Mouse (Mus musculus) kidney, postnatal 14 days (tissue): Measurements from ENCODE around the gene Scel.

ENCODE experiments used
- DNase-seq: peaks from one replicate; pipeline ENCODE4 v3.0.0; 2022; ENCODE audit warnings: mixed read lengths

Gene Scel

GRCm38 (mm10) chr14:103575854-103576253 lies 62.7 kb downstream of the Scel start:
- no peak for DNase-seq

GRCm38 (mm10) chr14:103577011-103577410 lies 63.9 kb downstream of the Scel start:
- no peak for DNase-seq

DNA sequence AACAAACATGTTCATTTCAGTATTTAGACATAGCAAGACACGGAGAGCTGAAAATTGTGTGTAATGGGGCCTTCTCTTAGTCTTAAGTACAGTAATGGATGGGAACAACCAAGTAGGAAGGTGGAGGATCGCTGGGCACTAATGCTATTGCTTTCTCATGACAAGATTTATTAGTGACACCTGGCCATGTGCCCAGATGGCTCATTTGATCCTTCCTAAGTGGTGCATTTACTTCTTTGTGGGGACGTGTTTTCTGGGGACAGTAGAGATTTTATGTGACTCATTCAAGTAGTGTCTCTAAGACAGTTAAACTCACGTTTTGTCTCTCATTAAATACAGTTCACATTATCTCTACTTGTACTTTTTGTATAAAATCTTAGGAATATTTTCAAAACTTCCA lies 73.5 kb downstream of the Scel start:
- DNase-seq: no peak

GRCm38 (mm10) chr14:103587208-103587900 lies 74.2 kb downstream of the Scel start:
- DNase-seq: no peak

GRCm38 (mm10) chr14:103589819-103590218 lies 76.7 kb downstream of the Scel start:
- no peak for DNase-seq

- no peak for DNase-seq
Observed at GRCm38 (mm10) chr14:103595870-103596269, 82.7 kb downstream of the Scel start.

GRCm38 (mm10) chr14:103608063-103608462 lies 94.9 kb downstream of the Scel start:
- no peak for DNase-seq

DNA sequence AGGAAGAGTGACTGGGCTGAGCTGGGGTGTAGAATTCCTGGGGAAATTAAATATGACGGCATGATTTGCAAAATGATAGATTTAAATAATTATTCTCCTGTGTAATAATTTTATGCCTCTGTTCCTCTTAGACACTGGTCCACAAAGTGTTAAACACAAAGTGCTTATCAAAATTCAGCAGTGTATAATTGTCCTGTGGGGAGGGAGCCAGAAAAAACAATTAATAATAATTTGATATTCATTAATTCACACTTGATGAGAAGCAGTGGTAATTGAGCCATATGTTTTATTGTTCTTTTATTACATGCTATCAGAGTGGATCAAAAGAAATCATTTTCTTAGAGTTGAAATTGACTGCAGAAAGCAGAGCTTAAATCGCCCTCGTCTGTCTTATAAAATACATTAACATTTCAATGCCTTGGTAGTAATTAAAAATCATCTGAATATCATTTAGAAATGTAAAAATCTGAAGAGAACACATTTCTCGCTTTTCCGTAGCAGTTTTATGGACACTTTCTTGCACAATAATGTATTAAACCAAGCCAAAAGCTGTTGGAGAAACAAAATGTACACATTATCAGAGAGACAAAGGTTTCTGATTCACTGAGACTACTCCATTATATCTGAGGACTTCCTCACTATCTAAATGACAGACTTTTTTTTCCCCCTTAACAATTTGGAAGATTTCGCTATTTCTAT lies 100.6 kb downstream of the Scel start:
- DNase-seq: no peak

- no peak for DNase-seq
Observed at GRCm38 (mm10) chr14:103614272-103614587, 101.1 kb downstream of the Scel start.

GRCm38 (mm10) chr14:103619756-103620155 lies 106.6 kb downstream of the Scel start:
- DNase-seq: no peak

DNA sequence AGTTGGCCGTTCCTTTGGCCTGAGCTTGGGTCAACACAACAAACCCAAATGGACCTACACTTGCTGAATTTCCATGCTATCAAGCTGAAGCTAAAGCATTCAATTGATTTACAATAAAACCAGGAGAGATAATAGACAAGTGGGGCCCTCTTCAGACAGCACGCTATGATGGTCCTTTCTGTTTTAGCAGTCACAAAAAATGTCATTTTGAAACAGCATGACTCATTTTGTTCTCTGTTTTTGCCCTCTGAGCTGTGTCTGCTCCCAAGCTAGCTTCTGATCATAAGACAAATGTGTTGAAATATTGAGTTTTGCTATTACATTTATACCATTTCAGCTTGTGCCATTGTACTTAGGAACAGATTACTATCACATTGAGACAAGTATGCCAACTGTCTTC lies 108.1 kb downstream of the Scel start:
- no peak for DNase-seq

DNA sequence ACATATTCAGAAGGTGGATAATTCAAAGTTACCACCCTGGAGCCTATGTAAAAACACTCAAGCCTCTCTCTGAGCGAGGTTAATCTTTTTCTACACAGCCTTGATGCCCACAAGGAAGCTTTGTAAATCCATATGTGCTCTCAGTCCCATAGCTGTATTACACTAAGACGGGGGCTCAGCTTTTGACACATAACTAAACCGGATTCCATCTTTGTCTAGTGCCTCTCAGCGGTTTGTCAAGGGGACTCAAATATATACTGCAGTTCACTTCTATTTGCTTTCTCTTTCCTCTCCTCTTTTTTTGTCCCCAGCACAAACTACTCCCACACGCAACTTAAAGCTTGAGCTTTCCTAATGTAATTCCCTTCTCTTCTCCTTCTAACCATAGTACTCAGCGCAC lies 113.0 kb downstream of the Scel start:
- DNase-seq: no peak

DNA sequence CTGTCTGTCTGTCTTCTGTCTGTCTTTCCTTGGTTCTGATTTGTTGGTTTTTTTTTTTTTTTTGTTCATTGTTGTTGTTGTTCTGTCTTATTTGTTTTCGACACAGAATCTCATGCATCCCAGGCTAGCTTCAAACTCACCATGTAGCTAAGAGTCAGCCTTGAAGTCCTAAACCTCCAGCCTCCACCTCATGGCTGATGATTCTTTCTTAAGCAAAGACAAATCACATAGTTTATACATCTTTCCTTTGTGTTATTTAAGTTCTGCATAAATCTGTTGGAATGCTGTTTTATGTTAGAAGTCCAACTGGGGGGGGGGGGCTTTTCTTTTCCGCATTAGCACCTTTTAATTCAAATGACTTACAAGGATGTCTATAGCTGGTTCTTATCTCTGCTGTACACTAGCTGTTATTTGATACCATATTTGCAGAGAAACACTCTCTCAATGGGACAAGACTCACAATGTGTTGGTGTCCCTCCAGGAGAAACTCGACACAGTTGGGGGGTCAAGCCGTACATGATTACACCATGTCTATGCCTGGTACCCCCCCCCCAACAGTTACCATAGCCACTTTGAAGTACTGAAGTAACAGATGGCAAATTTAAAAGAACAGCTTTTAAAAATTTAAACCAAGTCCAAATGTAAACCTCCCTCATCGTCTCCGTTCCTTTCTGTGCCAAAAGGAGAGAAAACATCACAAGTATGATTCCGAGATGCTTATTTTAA lies 116.7 kb downstream of the Scel start:
- no peak for DNase-seq

- no peak for DNase-seq
Observed at GRCm38 (mm10) chr14:103630545-103630944, 117.4 kb downstream of the Scel start.

GRCm38 (mm10) chr14:103643933-103644332 lies 130.8 kb downstream of the Scel start:
- DNase-seq: no peak

DNA sequence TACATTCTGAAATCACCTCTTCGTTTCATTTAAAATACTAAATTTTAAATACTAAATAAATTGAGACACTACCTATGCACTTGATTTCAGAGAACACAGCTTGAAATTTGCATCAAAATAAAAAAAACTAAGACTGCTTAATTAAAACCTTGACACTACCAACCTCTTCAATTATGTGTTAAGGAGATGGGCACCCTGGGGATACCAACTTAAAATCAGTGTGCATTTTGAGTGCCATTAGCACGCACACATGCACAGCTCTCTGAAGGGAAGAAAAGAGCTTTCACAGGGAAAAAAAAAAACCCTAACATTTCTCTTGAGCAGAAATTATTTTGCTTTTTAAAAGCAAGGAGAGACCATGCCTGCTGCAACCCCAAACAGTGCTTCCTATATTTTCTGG lies 134.8 kb downstream of the Scel start:
- DNase-seq: no peak

DNA sequence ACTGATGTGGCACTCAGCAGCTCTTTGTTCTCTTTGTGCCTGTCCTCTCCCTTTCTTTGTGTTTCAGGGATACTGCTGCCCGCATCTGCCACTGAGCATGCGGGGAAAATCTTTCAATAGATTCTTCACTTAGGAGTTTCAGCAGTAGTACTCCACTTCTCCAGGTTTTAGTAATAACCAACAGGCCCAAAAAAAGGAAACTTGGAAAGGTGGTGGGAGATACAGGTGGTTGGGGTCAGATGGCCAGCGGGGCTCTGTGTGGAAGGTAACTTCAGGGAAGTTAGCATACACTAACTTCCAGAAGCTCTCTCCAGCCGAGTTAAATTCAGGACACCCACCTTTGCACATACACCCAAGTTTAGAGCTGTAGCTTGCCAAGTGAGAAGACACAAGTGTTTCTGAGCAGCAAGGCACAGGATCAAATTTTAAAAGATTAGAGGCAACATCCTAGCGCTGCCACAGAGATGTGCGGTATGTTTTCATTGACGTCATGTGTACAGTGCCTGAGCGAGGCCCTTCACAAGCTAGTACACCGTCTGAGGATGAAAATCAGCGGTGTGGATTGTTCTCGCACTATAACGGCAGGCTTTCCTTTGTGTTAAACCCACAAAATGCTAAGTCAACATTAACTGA lies 135.6 kb downstream of the Scel start:
- peak; percentile 3 for DNase-seq

DNA sequence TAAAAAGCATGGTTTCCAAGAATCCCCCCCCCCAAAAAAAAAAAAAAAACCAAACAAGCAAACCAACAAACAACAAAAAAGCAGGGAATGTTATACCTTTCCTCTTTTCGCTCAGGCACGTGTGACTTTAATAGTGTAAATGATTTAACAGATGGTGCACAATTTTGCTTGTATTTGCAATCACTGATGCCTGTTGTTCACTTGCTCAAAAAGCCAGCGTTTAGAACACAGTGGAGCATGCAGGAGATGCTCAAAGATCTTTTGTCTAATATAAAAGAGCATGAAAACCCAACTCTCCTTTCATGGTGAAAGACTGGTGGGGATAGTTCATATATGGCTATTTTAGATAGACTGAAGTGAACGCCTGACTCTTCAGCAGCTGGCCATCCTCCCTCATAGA lies 136.2 kb downstream of the Scel start:
- DNase-seq: no peak

- DNase-seq: peak; percentile 92
Observed at GRCm38 (mm10) chr14:103649896-103650334, 136.8 kb downstream of the Scel start, which contains the start of gene Slain1. TSS of gene Slain1 (plus strand) at chr14:103650228.

- peak; percentile 79 for DNase-seq
Observed at GRCm38 (mm10) chr14:103650413-103651101, 137.4 kb downstream of the Scel start.

DNA sequence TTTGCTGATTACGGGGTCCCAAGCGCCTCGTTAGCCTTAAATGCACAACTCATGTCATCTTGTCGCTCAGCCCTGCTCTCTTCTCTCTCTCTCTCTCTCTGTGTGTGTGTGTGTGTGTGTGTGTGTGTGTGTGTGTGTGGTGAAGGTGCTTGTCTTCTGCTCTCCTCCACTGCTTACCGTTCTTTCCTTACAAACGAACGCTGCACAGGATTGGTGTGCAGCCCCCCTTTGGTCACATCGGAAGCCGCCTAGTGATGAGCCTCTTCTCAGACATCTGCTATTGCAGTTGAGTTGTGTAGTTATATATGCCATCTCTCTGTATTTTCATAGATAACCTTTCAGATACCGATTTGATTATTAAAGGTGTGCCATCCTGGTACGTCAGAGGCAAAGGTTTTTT lies 138.0 kb downstream of the Scel start:
- no peak for DNase-seq

GRCm38 (mm10) chr14:103651562-103651961 lies 138.4 kb downstream of the Scel start:
- no peak for DNase-seq

DNA sequence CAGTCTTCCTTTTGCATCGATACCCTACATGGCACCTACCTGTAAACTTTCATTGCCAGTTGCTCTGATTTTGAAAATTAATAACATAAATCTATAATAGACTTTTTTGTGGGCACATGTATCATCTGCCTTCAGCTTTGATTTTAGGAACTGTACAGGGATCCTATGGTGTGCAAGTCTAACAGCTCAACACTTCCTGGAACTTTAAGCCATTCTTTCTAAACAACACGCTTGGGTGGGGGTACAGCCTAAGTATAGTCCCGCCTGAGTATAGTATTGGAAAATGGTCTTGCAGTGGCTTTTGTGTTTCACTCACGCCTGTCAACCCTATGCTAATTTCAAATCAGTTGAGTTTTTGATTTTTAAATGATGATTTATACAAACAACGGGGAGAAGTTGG lies 139.4 kb downstream of the Scel start:
- no peak for DNase-seq
